Mouse (Mus musculus): ENCODE measurements around the gene Apoe.
"Not testable (repeated sequence)": the region's sequence is repeated elsewhere in the genome, so short reads cannot be mapped to it uniquely, and the experiment has no call there.

Gene Apoe

GRCm38 (mm10) chr7:19694336-19695212 lies 4.4 kb downstream of the Apoe start:
- DNase-seq (ENCODE audit: inconsistent age in 2 of 2, low spot score in 1 of 2), result peak in 1 of 2 experiments; percentile 65

- peak; percentile 56 to 86 for DNase-seq (ENCODE audit: inconsistent age in 2 of 2, low spot score in 1 of 2)
Measured at GRCm38 (mm10) chr7:19693421-19693820, 5.6 kb downstream of the Apoe start.

GRCm38 (mm10) chr7:19691873-19692865 lies 6.8 kb downstream of the Apoe start, which contains the start of gene Apoc1:
TSS of gene Apoc1 (minus strand) at chr7:19692660.
- peak in 1 of 2 experiments; percentile 74 for DNase-seq (ENCODE audit: inconsistent age in 2 of 2, low spot score in 1 of 2)

GRCm38 (mm10) chr7:19691434-19691833 lies 7.6 kb downstream of the Apoe start:
- DNase-seq (ENCODE audit: inconsistent age in 2 of 2, low spot score in 1 of 2), result peak in 1 of 2 experiments; percentile 45

- no peak for DNase-seq (ENCODE audit: inconsistent age in 2 of 2, low spot score in 1 of 2)
Measured at GRCm38 (mm10) chr7:19690845-19691244, 8.1 kb downstream of the Apoe start.

GRCm38 (mm10) chr7:19688611-19689010 lies 10.4 kb downstream of the Apoe start:
- no peak for DNase-seq (ENCODE audit: inconsistent age in 2 of 2, low spot score in 1 of 2)

- DNase-seq (ENCODE audit: inconsistent age in 2 of 2, low spot score in 1 of 2), result no peak
Measured at GRCm38 (mm10) chr7:19688101-19688500, 10.9 kb downstream of the Apoe start.

- DNase-seq (ENCODE audit: inconsistent age in 2 of 2, low spot score in 1 of 2), result not testable (repeated sequence)
Measured at GRCm38 (mm10) chr7:19686927-19687583, 11.9 kb downstream of the Apoe start.

GRCm38 (mm10) chr7:19686521-19686920 lies 12.5 kb downstream of the Apoe start:
- no peak for DNase-seq (ENCODE audit: inconsistent age in 2 of 2, low spot score in 1 of 2)

- no peak for DNase-seq (ENCODE audit: inconsistent age in 2 of 2, low spot score in 1 of 2)
Measured at GRCm38 (mm10) chr7:19685374-19685773, 13.6 kb downstream of the Apoe start.

- DNase-seq (ENCODE audit: inconsistent age in 2 of 2, low spot score in 1 of 2), result peak in 1 of 2 experiments; percentile 54
Measured at GRCm38 (mm10) chr7:19683771-19684201, 15.2 kb downstream of the Apoe start.

- no peak for DNase-seq (ENCODE audit: inconsistent age in 2 of 2, low spot score in 1 of 2)
Measured at GRCm38 (mm10) chr7:19682979-19683378, 16.0 kb downstream of the Apoe start.

GRCm38 (mm10) chr7:19681202-19681694 lies 17.7 kb downstream of the Apoe start, which contains the start of the genes Gm44805 and Apoc4:
TSS of gene Gm44805 (minus strand) at chr7:19681423.
TSS of gene Apoc4 (minus strand) at chr7:19681479.
- DNase-seq (ENCODE audit: inconsistent age in 2 of 2, low spot score in 1 of 2), result peak; percentile 89 to 95

GRCm38 (mm10) chr7:19680702-19681101 lies 18.3 kb downstream of the Apoe start:
- DNase-seq (ENCODE audit: inconsistent age in 2 of 2, low spot score in 1 of 2), result peak; percentile 51 to 86

GRCm38 (mm10) chr7:19678901-19679300 lies 20.1 kb downstream of the Apoe start:
- no peak for DNase-seq (ENCODE audit: inconsistent age in 2 of 2, low spot score in 1 of 2)

- no peak for DNase-seq (ENCODE audit: inconsistent age in 2 of 2, low spot score in 1 of 2)
Measured at GRCm38 (mm10) chr7:19677872-19678271, 21.1 kb downstream of the Apoe start, which contains the start of gene Apoc2. TSS of gene Apoc2 (minus strand) at chr7:19677941.

GRCm38 (mm10) chr7:19676662-19677061 lies 22.3 kb downstream of the Apoe start:
- no peak for DNase-seq (ENCODE audit: inconsistent age in 2 of 2, low spot score in 1 of 2)

- no peak for DNase-seq (ENCODE audit: inconsistent age in 2 of 2, low spot score in 1 of 2)
Measured at GRCm38 (mm10) chr7:19675824-19676223, 23.2 kb downstream of the Apoe start.

- DNase-seq (ENCODE audit: inconsistent age in 2 of 2, low spot score in 1 of 2), result peak in 1 of 2 experiments; percentile 56
Measured at GRCm38 (mm10) chr7:19673083-19673699, 25.8 kb downstream of the Apoe start.

- DNase-seq (ENCODE audit: inconsistent age in 2 of 2, low spot score in 1 of 2), result no peak
Measured at GRCm38 (mm10) chr7:19671511-19671910, 27.5 kb downstream of the Apoe start.

Data from adrenal gland, adult (tissue).